Mouse (Mus musculus) bone marrow macrophage, adult 2 months (primary cell): ENCODE data around the gene Olfr190.

Source experiments
- CTCF ChIP-seq: IDR thresholded peaks from 2 replicates; pipeline ENCODE4 v1.5.1; 2012; ENCODE audit warnings: low read depth, mild to moderate bottlenecking, low read length, moderate library complexity
- POLR2A ChIP-seq: IDR thresholded peaks from 2 replicates; pipeline ENCODE4 v1.6.1; 2012; ENCODE audit warnings: mild to moderate bottlenecking, low read depth, low read length, borderline replicate concordance

DNA sequence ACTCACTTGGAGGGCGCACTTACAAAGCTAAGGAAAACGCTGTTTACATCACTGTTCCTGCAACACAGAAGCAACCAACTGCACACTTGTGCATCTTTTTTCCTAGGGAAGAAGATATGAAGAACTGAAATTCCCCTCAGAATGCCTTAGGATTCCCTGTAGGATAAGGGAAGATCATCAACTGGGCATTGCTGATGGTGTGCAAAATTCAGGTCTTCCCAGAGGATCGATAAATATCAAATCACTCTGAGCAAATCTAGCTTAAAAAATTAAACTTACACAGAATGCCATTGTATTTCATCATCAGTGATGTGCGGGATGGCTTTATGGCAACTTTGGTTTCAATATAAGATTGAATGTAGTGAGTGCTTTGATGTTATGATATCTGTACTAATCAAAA, 47.6 kb downstream of the Olfr190 start, which contains the start of gene Olfr186:
- no peak for TF ChIP-seq CTCF
- no peak for TF ChIP-seq POLR2A
